Mouse (Mus musculus) forebrain, embryonic 14.5 days (tissue): ENCODE measurements around the gene Lrrc45. TPM values are rescaled to one million over a fixed set of nuclear protein-coding genes. Genes with fewer than 3 reads are reported as not detected.
"Not testable (repeated sequence)": the region's sequence is repeated elsewhere in the genome, so short reads cannot be mapped to it uniquely, and the experiment has no call there.

Source experiments
- ATAC-seq: fragments of 200-750 bp; cut with Nextera tagmentation; 2 replicates; pipeline ENCODE4 v1.8.0; 2017; ENCODE audit warnings: mild to moderate bottlenecking, moderate library complexity
- DNase-seq: peaks from one replicate; pipeline ENCODE4 v3.0.0-alpha.2; 2015; ENCODE audit warnings: low spot score
- H3K27ac ChIP-seq: fragments of 300-500 bp; sonication (generic); 2 replicates; pipeline ENCODE4 v1.5.1; 2014; ENCODE audit warnings: low read depth, mild to moderate bottlenecking, control low read depth, low read length, moderate library complexity
- H3K27me3 ChIP-seq: fragments of 300-500 bp; sonication (generic); replicated peaks from 2 replicates; pipeline ENCODE4 v1.6.1; 2014; ENCODE audit warnings: low read length, control low read depth, mixed read lengths; ENCODE audit not compliant: control insufficient read depth, insufficient read depth
- H3K36me3 ChIP-seq: fragments of 300-500 bp; sonication (generic); 2 replicates; pipeline ENCODE4 v1.6.1; 2014; ENCODE audit warnings: low read length, control low read depth; ENCODE audit not compliant: control insufficient read depth, insufficient read depth
- H3K4me1 ChIP-seq: fragments of 300-500 bp; sonication (generic); 2 replicates; pipeline ENCODE4 v1.6.1; 2014; ENCODE audit warnings: antibody characterized with exemption, low read length, control low read depth; ENCODE audit not compliant: control insufficient read depth, insufficient read depth
- H3K4me2 ChIP-seq: fragments of 300-500 bp; sonication (generic); 2 replicates; pipeline ENCODE4 v1.6.1; 2014; ENCODE audit warnings: mild to moderate bottlenecking, control low read depth, low read length
- H3K4me3 ChIP-seq: fragments of 300-500 bp; sonication (generic); 2 replicates; pipeline ENCODE4 v1.5.1; 2014; ENCODE audit warnings: low read depth, low read length, control low read depth
- H3K9ac ChIP-seq: fragments of 300-500 bp; sonication (generic); 2 replicates; pipeline ENCODE4 v1.6.1; 2014; ENCODE audit warnings: mild to moderate bottlenecking, low read length, control low read depth, moderate library complexity
- H3K9me3 ChIP-seq: fragments of 300-500 bp; sonication (generic); replicated peaks from 2 replicates; pipeline ENCODE4 v1.6.1; 2016; ENCODE audit warnings: low read length, control low read depth, mixed read lengths; ENCODE audit not compliant: control insufficient read depth
- WGBS: fragments of 180-500 bp; shearing (Covaris S2); extraction: QIAGEN DNeasy Blood & Tissue Kit; methylation state at CpG from one replicate; pipeline ENCODE4 v1.1.7; 2014; 5-methylcytosine and 5-hydroxymethylcytosine counted together
- polyA plus RNA-seq: library from polyadenylated mRNA; unstranded; fragments of >200 nt; fragmentation: Nextera tagmentation; extraction: Ambion mirVana; gene quantifications from 2 replicates; pipeline ENCODE4 v1.2.1, GENCODE M21; 2014

Gene Lrrc45
- polyA plus RNA-seq, 1 experiment from 2014 or later = 39.0 TPM

GRCm38 (mm10) chr11:120744121-120744701 lies 30.5 kb downstream of the Lrrc45 start:
- WGBS = 80% methylated on average over 7 of the region's 7 CpGs
- H3K27ac ChIP-seq = no peak overlapping the region
- no peaks in the 10 kb centered on the region for H3K36me3 ChIP-seq
- no peaks in the 10 kb centered on the region for H3K4me1 ChIP-seq
- H3K27me3 ChIP-seq = no peaks in the 10 kb centered on the region
- no peak for DNase-seq
- H3K4me2 ChIP-seq = no peak overlapping the region
- ATAC-seq = no peak
- no peaks in the 10 kb centered on the region for H3K9me3 ChIP-seq
- no peak overlapping the region for H3K9ac ChIP-seq
- no peak overlapping the region for H3K4me3 ChIP-seq

GRCm38 (mm10) chr11:120747974-120748373 lies 34.2 kb downstream of the Lrrc45 start:
- H3K4me3 ChIP-seq = no peak overlapping the region
- H3K9me3 ChIP-seq = no peaks in the 10 kb centered on the region
- DNase-seq (no peak), ATAC-seq (no peak)
- WGBS = 79% methylated on average over 4 of the region's 4 CpGs
- no peaks in the 10 kb centered on the region for H3K27me3 ChIP-seq
- no peak overlapping the region for H3K4me2 ChIP-seq
- no peaks in the 10 kb centered on the region for H3K4me1 ChIP-seq
- H3K27ac ChIP-seq = no peak overlapping the region
- no peak overlapping the region for H3K9ac ChIP-seq
- no peaks in the 10 kb centered on the region for H3K36me3 ChIP-seq

DNA sequence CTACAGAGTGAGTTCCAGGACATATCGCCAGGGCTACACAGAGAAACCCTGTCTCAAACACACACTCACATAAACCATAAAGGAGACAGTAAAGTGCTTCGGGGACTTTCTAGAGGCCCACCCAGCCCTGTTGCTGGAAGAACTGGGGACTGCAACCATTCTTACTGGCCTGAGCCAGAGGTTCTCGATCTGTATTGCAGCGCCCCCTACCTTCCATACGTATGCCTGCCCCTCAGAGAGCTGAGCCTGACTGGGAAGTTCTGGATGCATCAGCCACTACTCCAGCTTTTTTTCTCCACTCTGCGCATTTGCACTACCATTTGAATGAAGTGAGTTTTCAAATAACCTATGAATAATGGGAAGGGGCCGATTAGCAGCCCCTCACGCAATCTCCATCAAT lies 35.7 kb downstream of the Lrrc45 start:
- DNase-seq (peak; percentile 4), ATAC-seq (no peak)
- Histone ChIP-seq H3K4me1 (no peaks in the 10 kb centered on the region), H3K27ac (no peak overlapping the region), H3K36me3 (no peaks in the 10 kb centered on the region), H3K9me3 (no peaks in the 10 kb centered on the region), H3K9ac (no peak overlapping the region), H3K4me3 (no peak overlapping the region), H3K4me2 (no peak overlapping the region), H3K27me3 (no peaks in the 10 kb centered on the region)
- 56% methylated on average over 8 of the region's 8 CpGs for WGBS

- H3K4me2 ChIP-seq = no peak overlapping the region
- 78% methylated on average over 4 of the region's 4 CpGs for WGBS
- H3K4me3 ChIP-seq = no peak overlapping the region
- no peak overlapping the region for H3K9ac ChIP-seq
- no peaks in the 10 kb centered on the region for H3K9me3 ChIP-seq
- no peaks in the 10 kb centered on the region for H3K27me3 ChIP-seq
- no peaks in the 10 kb centered on the region for H3K36me3 ChIP-seq
- no peak overlapping the region for H3K27ac ChIP-seq
- ATAC-seq (no peak), DNase-seq (no peak)
- H3K4me1 ChIP-seq = no peaks in the 10 kb centered on the region
Measured at GRCm38 (mm10) chr11:120751606-120752005, 37.9 kb downstream of the Lrrc45 start.

DNA sequence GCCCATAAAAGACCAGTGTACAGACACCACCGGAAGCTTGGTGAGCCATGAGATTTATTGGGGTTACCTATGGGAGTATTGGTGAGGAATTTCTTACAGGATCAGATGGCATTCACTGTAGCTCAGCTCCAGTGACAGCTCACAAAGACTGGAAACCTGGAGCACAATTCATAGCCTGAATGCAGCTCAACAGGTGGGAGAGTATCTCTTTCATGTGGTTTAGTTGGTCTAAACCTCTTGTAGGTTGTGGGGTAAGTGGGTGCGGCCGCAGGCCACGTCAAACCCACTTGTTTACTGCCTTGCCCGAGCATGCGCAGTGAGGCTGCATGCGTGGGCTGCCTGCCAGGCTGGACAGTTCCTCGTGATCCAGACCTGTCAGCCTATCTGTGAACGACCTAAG lies 46.5 kb downstream of the Lrrc45 start:
- no peak overlapping the region for H3K27ac ChIP-seq
- DNase-seq (no peak), ATAC-seq (no peak)
- WGBS = 93% methylated on average over 9 of the region's 9 CpGs
- no peaks in the 10 kb centered on the region for H3K4me1 ChIP-seq
- no peak overlapping the region for H3K9ac ChIP-seq
- no peak overlapping the region for H3K4me3 ChIP-seq
- peaks cover 13% of the 10 kb centered on the region; the same call in 1 of the 2 replicates for H3K9me3 ChIP-seq
- no peaks in the 10 kb centered on the region for H3K36me3 ChIP-seq
- H3K27me3 ChIP-seq = peaks cover 6% of the 10 kb centered on the region; the same call in 1 of the 2 replicates
- H3K4me2 ChIP-seq = no peak overlapping the region

DNA sequence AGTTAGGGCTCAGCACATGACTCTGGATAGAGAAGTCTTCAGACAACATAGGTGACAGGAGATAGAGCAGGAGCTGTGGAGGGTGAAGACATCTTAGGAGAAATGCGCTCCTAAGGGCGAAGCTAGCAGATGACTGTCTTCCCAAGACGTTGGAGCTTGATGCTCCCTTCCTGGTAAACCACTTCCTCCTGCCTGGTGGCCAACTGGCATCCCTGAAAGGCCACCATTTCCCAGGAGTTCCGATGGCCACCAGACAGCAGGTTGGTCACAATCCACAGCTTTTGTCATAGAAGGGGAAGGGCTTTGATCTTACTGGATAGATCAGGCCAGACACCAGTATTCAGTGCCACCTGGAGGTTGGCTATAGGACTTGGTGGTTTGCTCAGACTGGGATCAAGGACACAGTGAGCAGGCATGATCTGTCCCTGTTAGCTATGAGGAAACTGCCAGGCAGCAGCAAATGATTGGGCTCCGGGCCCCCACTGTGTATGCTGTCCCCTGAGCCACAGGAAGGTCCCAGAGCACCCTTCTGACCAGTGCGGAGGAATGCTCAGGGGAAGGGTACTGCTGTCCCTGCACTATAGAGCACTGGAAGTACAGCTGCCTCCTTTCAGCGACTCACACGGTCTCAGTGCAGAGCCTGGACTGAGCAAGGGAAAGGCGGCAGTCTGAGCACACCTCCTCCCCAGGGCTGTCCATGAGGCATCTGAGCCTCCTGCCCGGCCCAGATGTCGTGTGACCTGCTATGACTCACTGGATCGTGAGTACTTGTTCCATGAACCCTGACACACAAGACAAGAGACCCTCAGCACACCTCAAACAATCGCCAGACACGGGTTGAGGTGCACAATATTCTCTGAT lies 48.3 kb downstream of the Lrrc45 start:
- DNase-seq = no peak
- Histone ChIP-seq H3K27ac (no peak overlapping the region), H3K4me2 (no peak overlapping the region), H3K9me3 (peaks cover 13% of the 10 kb centered on the region; the same call in 1 of the 2 replicates), H3K9ac (0 out of 2 replicates have a peak overlapping the region, but pooled peaks have one; percentile 17), H3K27me3 (peaks cover 6% of the 10 kb centered on the region; the same call in 1 of the 2 replicates), H3K4me1 (no peaks in the 10 kb centered on the region), H3K36me3 (no peaks in the 10 kb centered on the region), H3K4me3 (no peak overlapping the region)
- ATAC-seq = no peak
- WGBS = 72% methylated on average over 14 of the region's 14 CpGs

DNA sequence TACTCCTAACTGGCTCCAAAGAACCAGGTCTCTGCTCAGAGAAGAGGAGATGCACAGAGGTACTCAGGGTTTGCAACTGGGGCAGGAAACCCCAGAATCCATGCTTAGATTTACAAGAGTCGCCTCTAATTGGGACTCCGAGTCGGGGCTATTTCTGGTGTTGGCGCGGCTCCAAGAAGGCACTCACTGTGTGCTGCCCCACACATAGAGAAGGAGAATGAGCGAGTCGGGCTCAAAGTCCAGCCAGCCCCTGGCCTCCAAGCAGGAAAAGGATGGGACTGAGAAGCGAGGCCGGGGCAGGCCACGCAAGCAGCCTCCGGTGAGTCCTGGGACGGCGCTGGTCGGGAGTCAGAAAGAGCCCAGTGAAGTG lies 48.9 kb downstream of the Lrrc45 start, which contains the start of gene Hmga1b:
Hmga1b (plus strand) TSS at position 123 of the 370 bp plus-strand sequence.
- not testable (repeated sequence) for H3K27me3 ChIP-seq, H3K4me1 ChIP-seq, H3K4me3 ChIP-seq, H3K36me3 ChIP-seq, DNase-seq, ATAC-seq, H3K4me2 ChIP-seq, H3K27ac ChIP-seq
- 17% methylated on average over 12 of the region's 14 CpGs for WGBS
- 0 out of 2 replicates have a peak within 1 kb of the TSS, but pooled peaks have one; percentile 17 for H3K9ac ChIP-seq
- peaks cover 13% of the 10 kb centered on the region; the same call in 1 of the 2 replicates for H3K9me3 ChIP-seq

DNA sequence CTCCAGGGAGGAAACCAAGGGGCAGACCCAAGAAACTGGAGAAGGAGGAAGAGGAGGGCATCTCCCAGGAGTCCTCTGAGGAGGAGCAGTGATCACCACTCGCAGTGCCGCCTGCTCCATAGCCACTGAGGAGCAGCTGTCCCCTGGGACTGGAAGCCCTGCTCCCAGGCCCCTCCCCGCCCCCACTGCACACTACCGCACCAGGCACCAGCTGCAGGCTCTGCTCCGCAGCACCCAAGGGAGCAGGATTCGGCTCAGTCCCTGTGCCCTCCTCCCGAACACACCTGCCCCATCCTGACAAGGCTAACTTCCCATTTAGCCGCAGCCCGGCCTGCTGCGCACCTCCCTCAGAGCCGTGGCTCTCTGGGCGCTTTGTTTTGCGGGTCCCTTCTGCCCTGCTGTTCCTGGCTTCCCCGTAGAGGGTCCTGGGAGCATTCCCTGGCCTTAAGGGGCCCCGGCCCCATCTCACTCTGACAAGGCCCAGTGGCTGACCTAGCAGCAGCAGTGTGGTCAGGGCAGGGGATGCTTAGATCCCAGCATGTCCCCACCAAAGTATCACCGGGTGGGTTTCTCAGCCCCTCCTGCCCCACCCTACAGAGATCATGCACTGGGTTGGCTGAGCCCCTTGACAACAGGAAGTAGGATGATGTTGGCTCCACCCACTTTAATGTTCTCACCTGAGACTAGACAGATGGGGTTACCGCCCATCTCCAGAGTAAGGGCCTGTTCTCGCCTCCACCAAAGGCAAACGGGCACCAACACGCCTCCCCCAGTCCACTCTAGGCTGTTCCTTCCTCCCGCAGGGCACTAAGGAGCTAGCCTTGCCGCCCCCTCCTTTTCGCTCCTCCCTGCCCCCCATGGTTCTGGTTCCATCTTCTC lies 49.6 kb downstream of the Lrrc45 start:
- H3K9me3 ChIP-seq, H3K4me3 ChIP-seq, H3K4me1 ChIP-seq, H3K36me3 ChIP-seq, H3K4me2 ChIP-seq, H3K27ac ChIP-seq, DNase-seq, H3K9ac ChIP-seq, H3K27me3 ChIP-seq: not testable (repeated sequence)
- 0 out of 2 replicates have a peak, but pooled peaks have one; percentile 34 for ATAC-seq
- 3% methylated on average over 5 of the region's 23 CpGs for WGBS
